Mouse (Mus musculus): ENCODE measurements around the gene Gm6309. TPM values are rescaled to one million over a fixed set of nuclear protein-coding genes. Genes with fewer than 3 reads are reported as not detected.

Gm6309 gene
- polyA plus RNA-seq, 1 experiment from 2014 or later: not detected

Other genes starting within 250 kb of the Gm6309 start
- not detected in 2 replicates for gene Cyp3a25, start 161.1 kb downstream of the Gm6309 start, polyA plus RNA-seq (2014; fragmentation: Nextera tagmentation; extraction: Ambion mirVana)
- gene Cyp3a59, start 91.5 kb downstream of the Gm6309 start, polyA plus RNA-seq (2014; fragmentation: Nextera tagmentation; extraction: Ambion mirVana): not detected in 2 replicates
- not detected in 2 replicates for gene Gm5565, start 10.2 kb downstream of the Gm6309 start, polyA plus RNA-seq (2014; fragmentation: Nextera tagmentation; extraction: Ambion mirVana)
- gene 1700001J03Rik, start 14.6 kb upstream of the Gm6309 start, polyA plus RNA-seq (2014; fragmentation: Nextera tagmentation; extraction: Ambion mirVana): 0.33 TPM in 1 of 2 replicates, not detected in the other
- 22.7 and 25.0 TPM in 2 replicates for gene Rnf6, start 50.8 kb upstream of the Gm6309 start, polyA plus RNA-seq (2014; fragmentation: Nextera tagmentation; extraction: Ambion mirVana)
- 41.5 and 43.5 TPM in 2 replicates for gene Cdk8, start 60.5 kb upstream of the Gm6309 start, polyA plus RNA-seq (2014; fragmentation: Nextera tagmentation; extraction: Ambion mirVana)
- 4.8 and 5.1 TPM in 2 replicates for gene Wasf3, start 214.3 kb upstream of the Gm6309 start, polyA plus RNA-seq (2014; fragmentation: Nextera tagmentation; extraction: Ambion mirVana)

All from forebrain, embryonic 11.5 days (tissue).